Mouse (Mus musculus): Measurements from ENCODE around the gene Gpi1. TPM values are rescaled to one million over a fixed set of nuclear protein-coding genes. Genes with fewer than 3 reads are reported as not detected.

Gpi1 gene
- polyA plus RNA-seq, 1 experiment from 2014 or later = 294 TPM

DNA sequence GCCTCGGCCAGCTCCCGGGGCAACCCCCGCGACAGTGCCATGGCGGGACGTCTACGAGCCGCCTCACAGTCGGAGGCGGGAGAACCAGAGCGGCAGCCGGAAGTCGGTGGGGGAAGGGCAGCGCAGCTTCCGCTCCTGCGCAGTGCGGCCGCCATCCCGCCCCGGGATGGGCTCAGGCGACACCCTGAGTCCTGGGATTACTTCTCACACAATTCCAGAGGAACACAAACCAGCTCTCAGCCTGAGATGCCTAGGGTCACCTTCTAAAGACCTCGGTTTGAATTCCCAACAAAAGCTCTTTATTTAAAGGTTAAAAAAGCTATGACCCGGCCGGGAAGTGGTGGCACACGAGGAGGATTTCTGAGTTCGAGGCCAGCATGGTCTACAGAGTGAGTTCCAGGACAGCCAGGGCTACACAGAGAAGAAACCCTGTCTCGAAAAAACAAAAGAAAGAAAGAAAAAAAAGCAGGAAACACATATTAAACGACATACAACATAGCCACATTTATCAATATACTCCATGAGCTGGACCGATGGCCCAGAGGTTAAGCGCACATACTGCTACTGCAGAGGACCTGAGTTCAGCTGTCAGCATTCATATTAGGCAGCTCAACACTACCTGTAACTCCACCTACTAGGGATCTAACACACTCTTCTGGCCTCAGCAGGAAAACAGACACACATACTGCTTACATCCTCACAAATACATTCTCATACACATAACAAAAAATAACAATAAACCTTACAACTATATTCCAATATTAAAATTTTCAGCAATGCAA lies 61.5 kb downstream of the Gpi1 start:
- Histone ChIP-seq H3K27ac (peak overlapping the region; percentile 76), H3K36me3 (peaks cover 16% of the 10 kb centered on the region), H3K4me2 (replicated peaks) (peak overlapping the region; percentile 86), H3K4me3 (peak overlapping the region; percentile 97), H3K27me3 (replicated peaks) (no peaks in the 10 kb centered on the region), H3K9ac (peak overlapping the region; percentile 95), H3K4me1 (peaks cover 11% of the 10 kb centered on the region; the same call in 1 of the 2 replicates), H3K9me3 (no peaks in the 10 kb centered on the region)
- peak; percentile 96 for ATAC-seq (ENCODE audit: low FRiP score, low read depth)
- WGBS = 11% methylated on average over 30 of the region's 30 CpGs

DNA sequence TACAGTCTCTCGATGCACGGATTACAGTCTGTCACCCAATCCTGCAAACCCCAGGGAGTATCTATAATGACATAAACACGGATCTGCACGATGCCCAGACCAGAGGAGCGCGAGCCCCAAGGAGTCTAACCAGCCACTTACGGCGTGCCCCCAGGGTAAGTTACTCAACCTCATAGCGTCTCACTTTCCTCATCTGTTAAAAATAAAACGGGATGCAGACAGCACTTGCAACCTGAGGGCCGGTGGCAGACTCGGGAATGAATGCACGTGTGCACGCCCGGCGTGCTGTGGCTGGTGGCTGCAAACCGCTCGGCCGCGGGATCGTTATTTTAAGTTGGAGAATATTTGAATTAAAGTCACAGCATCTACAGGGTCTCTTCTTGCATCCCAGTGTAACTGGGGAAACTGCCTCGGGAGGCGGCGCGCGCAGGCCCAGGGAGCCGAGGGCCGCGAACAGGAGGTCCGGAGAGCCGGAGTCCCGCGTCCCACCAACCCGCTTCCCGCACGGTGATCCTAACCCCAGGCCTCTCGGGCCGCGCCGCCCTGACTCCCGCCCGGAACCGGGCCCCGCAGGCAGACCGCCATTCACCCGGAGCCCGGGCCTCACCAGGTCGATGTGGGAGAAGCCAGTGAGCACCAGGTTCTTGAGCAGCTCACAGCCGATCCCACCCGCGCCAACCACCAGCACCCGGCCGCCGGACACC lies 62.2 kb downstream of the Gpi1 start:
- WGBS = under 1% methylated on average over 54 of the region's 54 CpGs
- Histone ChIP-seq H3K27ac (peak overlapping the region; percentile 76), H3K27me3 (replicated peaks) (no peaks in the 10 kb centered on the region), H3K36me3 (peaks cover 23% of the 10 kb centered on the region), H3K4me3 (peak overlapping the region; percentile 97), H3K9ac (peak overlapping the region; percentile 95), H3K9me3 (no peaks in the 10 kb centered on the region), H3K4me2 (replicated peaks) (peak overlapping the region; percentile 86), H3K4me1 (peaks cover 11% of the 10 kb centered on the region; the same call in 1 of the 2 replicates)
- peak; percentile 76 for ATAC-seq (ENCODE audit: low FRiP score, low read depth)

DNA sequence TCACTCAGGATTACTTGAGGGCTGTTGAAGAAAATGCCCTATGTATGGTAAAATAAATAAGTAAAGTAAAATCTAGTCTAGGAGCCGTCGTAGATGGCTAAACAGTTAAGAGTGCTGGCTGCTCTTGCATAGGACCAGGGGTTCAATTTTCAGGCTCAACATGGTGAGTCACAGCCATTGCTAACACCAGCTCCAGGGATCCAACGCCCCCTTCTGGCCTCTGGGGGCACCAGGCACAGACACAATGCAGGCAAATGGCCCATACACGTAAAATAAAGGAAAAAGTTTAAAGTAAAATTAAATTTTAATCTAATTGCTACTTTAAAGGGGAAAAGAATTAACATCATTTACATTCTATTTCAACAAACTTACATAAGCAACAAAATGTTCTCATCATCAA lies 63.3 kb downstream of the Gpi1 start:
- peaks cover 34% of the 10 kb centered on the region for H3K36me3 ChIP-seq
- no peak overlapping the region for H3K27ac ChIP-seq
- H3K9me3 ChIP-seq = no peaks in the 10 kb centered on the region
- H3K4me1 ChIP-seq = peaks cover 11% of the 10 kb centered on the region; the same call in 1 of the 2 replicates
- ATAC-seq (ENCODE audit: low FRiP score, low read depth) = no peak
- H3K27me3 ChIP-seq (replicated peaks) = no peaks in the 10 kb centered on the region
- no peak overlapping the region for H3K4me3 ChIP-seq
- H3K4me2 ChIP-seq (replicated peaks) = peak overlapping the region; percentile 33; the same call in 1 of the 2 replicates
- H3K9ac ChIP-seq = no peak overlapping the region
- WGBS = 49% methylated on average over 4 of the region's 4 CpGs

DNA sequence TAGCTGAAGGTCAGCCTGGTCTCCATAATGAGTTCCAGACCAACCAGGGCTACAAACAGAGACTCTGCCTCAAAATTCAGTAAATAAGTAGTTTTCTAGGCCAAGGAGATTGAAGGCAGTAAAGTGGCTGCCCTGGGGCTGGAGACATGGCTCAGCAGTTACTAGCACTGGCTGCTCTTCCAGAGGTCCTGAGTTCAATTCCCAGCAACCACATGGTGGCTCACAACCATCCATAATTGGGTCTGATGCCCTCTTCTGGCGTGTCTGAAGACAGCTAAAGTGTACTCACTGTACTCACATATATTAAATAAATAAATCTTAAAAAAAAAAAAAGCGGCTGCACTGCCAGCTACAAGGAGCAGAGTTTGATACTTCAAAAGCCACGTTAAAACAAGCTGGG lies 64.1 kb downstream of the Gpi1 start:
- Histone ChIP-seq H3K4me3 (no peak overlapping the region), H3K27ac (no peak overlapping the region), H3K9me3 (no peaks in the 10 kb centered on the region), H3K9ac (no peak overlapping the region), H3K4me2 (replicated peaks) (no peak overlapping the region), H3K4me1 (peaks cover 11% of the 10 kb centered on the region; the same call in 1 of the 2 replicates), H3K36me3 (peaks cover 42% of the 10 kb centered on the region), H3K27me3 (replicated peaks) (no peaks in the 10 kb centered on the region)
- WGBS = 86% methylated on average over 3 of the region's 3 CpGs
- no peak for ATAC-seq (ENCODE audit: low FRiP score, low read depth)

DNA sequence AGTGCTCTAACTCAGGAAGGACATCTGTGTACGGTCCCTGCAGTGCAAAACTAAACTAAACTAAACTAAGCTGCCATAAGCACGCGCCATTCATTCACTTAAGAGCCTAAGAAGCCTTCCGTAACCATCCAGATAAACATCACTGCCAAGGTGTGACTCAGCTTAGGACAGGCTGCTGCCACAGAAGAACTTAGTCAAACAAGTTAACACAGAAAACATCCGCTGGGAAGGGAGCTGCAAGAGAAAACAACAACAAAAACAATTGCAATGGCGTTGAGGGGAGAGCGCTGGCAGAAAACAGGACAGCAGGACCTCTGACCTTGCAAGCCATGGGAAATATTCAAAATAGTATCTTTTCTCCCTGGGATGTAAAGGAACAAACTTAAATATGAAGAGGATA lies 65.5 kb downstream of the Gpi1 start:
- peaks cover 53% of the 10 kb centered on the region for H3K36me3 ChIP-seq
- ATAC-seq (ENCODE audit: low FRiP score, low read depth) = no peak
- WGBS = 94% methylated on average over 7 of the region's 7 CpGs
- no peak overlapping the region for H3K27ac ChIP-seq
- no peak overlapping the region for H3K9ac ChIP-seq
- H3K4me1 ChIP-seq = peaks cover 11% of the 10 kb centered on the region; the same call in 1 of the 2 replicates
- H3K4me2 ChIP-seq (replicated peaks) = no peak overlapping the region
- no peaks in the 10 kb centered on the region for H3K9me3 ChIP-seq
- H3K4me3 ChIP-seq = no peak overlapping the region
- H3K27me3 ChIP-seq (replicated peaks) = no peaks in the 10 kb centered on the region

DNA sequence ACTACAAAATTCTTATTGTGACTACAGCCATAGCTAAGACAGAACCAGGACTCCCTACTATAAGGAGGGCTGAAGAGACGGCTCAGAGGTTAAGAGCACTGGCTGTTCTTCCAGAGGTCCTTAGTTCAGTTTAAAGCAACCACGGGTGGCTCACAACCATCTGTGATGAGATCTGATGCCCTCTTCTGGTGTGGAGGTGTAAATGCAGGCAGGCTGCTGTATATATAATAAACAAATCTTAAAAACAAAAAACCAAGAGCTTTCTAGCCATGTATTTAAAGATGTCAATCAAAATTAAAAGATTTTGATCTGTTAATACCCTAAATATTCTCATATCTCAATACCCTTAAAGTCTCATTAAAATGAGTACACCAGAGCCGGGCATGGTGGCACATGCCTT lies 71.0 kb downstream of the Gpi1 start:
- WGBS = 89% methylated on average over 3 of the region's 3 CpGs
- H3K9me3 ChIP-seq = no peaks in the 10 kb centered on the region
- H3K4me2 ChIP-seq (replicated peaks) = no peak overlapping the region
- H3K4me3 ChIP-seq = no peak overlapping the region
- ATAC-seq (ENCODE audit: low FRiP score, low read depth) = no peak
- H3K9ac ChIP-seq = no peak overlapping the region
- peaks cover 91% of the 10 kb centered on the region for H3K36me3 ChIP-seq
- H3K27me3 ChIP-seq (replicated peaks) = no peaks in the 10 kb centered on the region
- H3K4me1 ChIP-seq = no peaks in the 10 kb centered on the region
- no peak overlapping the region for H3K27ac ChIP-seq

DNA sequence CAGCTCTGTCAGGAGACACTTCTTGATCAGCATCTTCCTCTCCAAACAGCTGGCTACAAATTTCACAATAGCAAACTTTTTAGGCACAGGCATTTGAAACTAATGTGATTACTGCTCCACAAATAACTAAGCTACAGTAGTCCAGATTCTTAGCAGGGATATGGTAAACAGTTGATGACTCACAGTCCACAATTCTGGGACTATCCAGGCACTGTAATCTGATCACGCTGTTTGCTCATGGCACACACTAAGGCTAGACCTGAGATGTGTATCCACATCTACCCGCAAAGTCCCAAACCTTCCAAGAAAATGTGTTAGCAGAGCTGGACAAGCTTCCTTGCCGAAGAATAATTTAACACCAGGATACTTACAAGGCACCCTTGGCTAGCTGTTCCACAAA lies 72.1 kb downstream of the Gpi1 start:
- ATAC-seq (ENCODE audit: low FRiP score, low read depth) = no peak
- no peak overlapping the region for H3K27ac ChIP-seq
- no peak overlapping the region for H3K4me3 ChIP-seq
- H3K9me3 ChIP-seq = no peaks in the 10 kb centered on the region
- H3K4me2 ChIP-seq (replicated peaks) = no peak overlapping the region
- WGBS = 96% methylated on average over 3 of the region's 3 CpGs
- no peaks in the 10 kb centered on the region for H3K4me1 ChIP-seq
- peaks cover 92% of the 10 kb centered on the region for H3K36me3 ChIP-seq
- no peaks in the 10 kb centered on the region for H3K27me3 ChIP-seq (replicated peaks)
- no peak overlapping the region for H3K9ac ChIP-seq

Other genes starting within 250 kb of the Gpi1 start
- not detected in 2 replicates for gene Scgb2b27, start 216.4 kb downstream of the Gpi1 start, polyA plus RNA-seq (2016; fragmentation: Nextera tagmentation; extraction: Ambion mirVana)
- gene Scgb1b27, start 208.9 kb downstream of the Gpi1 start, polyA plus RNA-seq (2016; fragmentation: Nextera tagmentation; extraction: Ambion mirVana) = not detected in 2 replicates
- not detected in 2 replicates for gene Scgb1b30, start 134.9 kb downstream of the Gpi1 start, polyA plus RNA-seq (2016; fragmentation: Nextera tagmentation; extraction: Ambion mirVana)
- 5.4 and 6.4 TPM in 2 replicates for gene Wtip, start 97.1 kb downstream of the Gpi1 start, polyA plus RNA-seq (2016; fragmentation: Nextera tagmentation; extraction: Ambion mirVana)
- 219 and 231 TPM in 2 replicates for gene Uba2, start 60.7 kb downstream of the Gpi1 start, polyA plus RNA-seq (2016; fragmentation: Nextera tagmentation; extraction: Ambion mirVana)
- 66.2 and 77.8 TPM in 2 replicates for gene Pdcd2l, start 33.7 kb downstream of the Gpi1 start, polyA plus RNA-seq (2016; fragmentation: Nextera tagmentation; extraction: Ambion mirVana)
- 0.83 TPM in 1 of 2 replicates, not detected in the other for gene Gm6096, start 20.7 kb upstream of the Gpi1 start, polyA plus RNA-seq (2016; fragmentation: Nextera tagmentation; extraction: Ambion mirVana)
- 30.6 and 37.2 TPM in 2 replicates for gene 4931406P16Rik, start 83.2 kb upstream of the Gpi1 start, polyA plus RNA-seq (2016; fragmentation: Nextera tagmentation; extraction: Ambion mirVana)
- 89.5 and 101 TPM in 2 replicates for gene Lsm14a, start 163.0 kb upstream of the Gpi1 start, polyA plus RNA-seq (2016; fragmentation: Nextera tagmentation; extraction: Ambion mirVana)

Measured in neural tube, embryonic 12.5 days (tissue).